Mouse (Mus musculus): ENCODE measurements around the gene Bnip2.

The Bnip2 gene

GRCm38 (mm10) chr9:69989303-69990121 lies at the start of gene Bnip2:
Gene Bnip2 (plus strand): TSS chr9:69989466.
- in situ Hi-C loops (cut with MseI, MboI), result no loop called here

DNA sequence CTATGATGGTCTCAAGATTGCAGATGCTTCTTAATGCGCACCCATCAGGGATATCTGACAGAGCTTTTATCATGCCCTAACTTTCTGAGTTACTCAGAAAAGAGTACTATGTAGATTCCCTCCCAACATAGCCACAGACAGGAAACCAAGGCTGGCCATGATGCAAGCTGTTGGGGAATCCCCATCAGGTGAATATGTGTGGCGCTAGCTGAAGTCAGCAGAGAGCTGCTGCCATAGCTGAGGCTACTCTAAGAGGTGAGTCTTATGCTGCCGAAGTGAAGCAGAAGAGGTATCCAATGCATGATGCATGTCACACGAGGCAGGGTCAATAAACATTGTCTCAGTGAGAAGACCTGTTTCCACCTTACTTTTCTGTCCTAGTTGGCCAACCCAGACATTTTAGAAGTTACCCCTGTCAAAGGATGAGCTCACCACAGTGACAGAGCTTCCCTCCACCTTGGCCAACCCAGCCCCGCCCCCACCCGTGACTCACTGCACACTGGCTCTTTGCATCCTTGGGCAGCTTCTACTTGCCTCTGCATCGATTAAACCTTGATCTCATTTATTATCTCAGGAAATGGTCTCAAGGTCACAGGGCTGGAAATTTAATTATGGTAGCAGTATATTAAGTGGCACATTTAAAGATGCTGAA lies 48.3 kb upstream of the Bnip2 start:
- in situ Hi-C loops (cut with MseI, MboI), result no loop called here

GRCm38 (mm10) chr9:69941556-69941955 lies 47.7 kb upstream of the Bnip2 start:
- in situ Hi-C loops (cut with MseI, MboI), result no loop called here

DNA sequence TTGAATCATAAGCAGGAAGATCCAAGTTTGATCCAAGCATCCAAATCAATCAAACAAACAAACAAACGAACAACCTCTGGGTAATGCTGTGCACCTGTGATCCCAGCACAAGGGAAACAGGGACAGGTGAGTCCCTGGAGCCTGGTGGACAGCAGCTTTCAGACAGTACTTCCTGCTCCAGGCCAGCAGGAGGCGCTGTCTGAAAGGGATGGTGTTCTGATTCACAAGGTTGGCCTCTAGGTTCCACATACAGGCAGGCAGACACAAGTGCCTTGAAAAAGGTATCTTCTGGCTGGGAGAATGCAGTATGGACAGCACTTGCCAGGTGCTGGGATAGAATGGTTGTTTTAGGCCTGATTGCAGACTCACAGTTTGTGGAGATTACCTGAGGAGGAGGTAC lies 40.3 kb upstream of the Bnip2 start:
- in situ Hi-C loops (cut with MseI, MboI), result no loop called here

DNA sequence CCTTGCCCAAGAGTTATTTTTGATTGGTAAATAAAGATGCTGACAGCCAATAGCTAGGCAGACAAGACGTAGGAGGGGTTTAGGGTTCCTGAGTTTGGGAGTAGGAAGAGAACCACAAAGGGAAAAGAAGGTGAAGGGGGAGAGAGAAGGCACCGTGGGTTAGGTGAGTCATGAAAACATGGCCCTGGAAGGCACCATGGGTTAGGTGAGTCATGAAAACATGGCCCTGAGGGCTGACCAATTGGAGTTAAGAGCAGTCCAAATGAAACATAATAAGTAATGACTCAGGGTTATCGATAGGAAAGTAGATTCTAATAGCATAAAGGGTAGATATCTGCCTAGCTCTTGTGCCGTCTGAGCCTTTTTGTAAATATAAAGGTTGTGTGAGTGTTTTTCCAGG lies 39.6 kb upstream of the Bnip2 start:
- in situ Hi-C loops (cut with MseI, MboI), result no loop called here

GRCm38 (mm10) chr9:69961007-69961406 lies 28.3 kb upstream of the Bnip2 start:
- in situ Hi-C loops (cut with MseI, MboI), result no loop called here

- in situ Hi-C loops (cut with MseI, MboI), result no loop called here
Measured at GRCm38 (mm10) chr9:69964370-69964769, 24.9 kb upstream of the Bnip2 start.

- in situ Hi-C loops (cut with MseI, MboI), result no loop called here
Measured at GRCm38 (mm10) chr9:69985526-69985925, 3.7 kb upstream of the Bnip2 start.

DNA sequence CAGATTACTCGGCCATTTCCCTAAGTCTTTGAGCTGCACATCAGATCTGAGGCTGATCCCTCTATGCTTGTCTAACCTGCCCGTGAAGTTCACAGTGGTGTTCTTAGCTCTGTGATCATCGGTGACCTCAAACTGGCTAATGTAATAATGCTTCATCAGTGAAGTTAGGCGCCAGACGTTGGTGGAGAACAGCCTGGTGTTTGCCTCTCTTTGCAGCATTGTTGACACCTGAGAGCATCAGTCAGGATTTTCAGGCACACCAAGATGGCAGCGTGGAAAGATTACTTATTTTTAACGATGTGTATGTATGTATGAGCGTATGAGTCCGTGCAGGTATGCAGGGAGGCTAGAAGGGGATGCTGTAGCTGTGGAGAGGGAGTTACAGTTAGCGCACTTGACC lies 3.2 kb upstream of the Bnip2 start:
- in situ Hi-C loops (cut with MseI, MboI), result no loop called here

DNA sequence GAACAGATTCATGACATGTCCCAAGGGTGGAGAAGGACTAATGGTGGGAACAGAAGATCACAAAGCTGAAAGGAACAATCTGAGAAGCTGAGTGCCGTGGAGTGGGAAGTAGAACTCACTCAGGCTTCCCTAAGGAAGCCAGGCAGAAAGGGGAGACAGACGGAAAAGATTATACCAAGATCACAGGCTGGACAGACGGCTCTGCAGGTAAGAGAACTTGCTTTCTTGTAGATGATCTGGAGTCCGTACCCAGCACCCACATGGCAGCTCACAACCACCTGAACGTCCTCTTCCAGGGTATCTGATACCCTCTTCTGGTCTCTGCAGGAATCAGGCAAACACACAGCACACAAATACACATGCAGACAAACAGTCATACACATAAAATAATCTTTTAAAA lies 2.7 kb upstream of the Bnip2 start:
- in situ Hi-C loops (cut with MseI, MboI), result no loop called here

DNA sequence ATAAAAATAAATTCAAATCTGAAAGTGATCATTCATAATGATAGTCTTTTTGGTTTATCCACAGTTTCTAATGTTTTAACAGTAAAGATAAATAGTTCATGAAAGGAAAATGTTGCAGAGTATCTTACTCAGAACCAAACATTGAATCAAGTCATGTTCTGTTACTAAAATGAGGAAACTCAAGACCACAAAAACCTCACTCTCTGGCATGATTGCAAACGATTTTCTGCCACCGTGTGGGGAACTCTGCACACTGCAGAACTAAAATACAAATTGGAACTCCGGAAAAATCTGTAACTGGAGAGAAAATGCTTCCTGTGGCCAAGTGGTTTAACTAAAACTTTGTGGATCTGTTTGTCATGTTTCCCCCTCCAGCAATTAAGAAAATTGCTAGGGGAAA lies 1.7 kb upstream of the Bnip2 start:
- in situ Hi-C loops (cut with MseI, MboI), result no loop called here

DNA sequence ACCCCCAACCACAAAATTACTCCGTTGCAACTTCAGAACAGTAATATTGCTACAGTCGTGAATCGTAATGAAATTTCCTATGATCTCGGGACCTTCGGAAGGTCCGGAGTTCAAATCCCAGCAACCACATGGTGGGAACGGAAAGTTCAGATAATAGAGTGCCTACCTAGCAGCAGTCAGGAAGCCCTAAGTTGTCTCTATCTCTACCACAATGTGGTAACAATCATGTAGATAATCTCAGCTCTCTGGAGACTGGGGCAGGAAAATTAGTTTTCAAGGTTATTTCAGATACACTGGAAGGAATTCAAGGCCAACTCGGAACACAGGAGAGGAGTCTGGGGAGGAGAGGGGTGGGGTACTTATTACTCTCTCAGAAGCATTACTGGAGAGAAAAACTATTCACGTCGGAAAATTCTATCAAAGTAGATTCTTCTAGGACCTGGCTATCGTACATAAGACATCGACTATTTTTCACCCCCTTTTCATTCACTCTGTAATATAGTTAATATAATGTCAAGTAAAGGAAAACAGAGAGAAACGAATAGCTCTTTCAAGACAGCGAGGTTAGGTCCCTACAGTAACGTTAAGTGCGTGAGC lies 462 bp upstream of the Bnip2 start:
- in situ Hi-C loops (cut with MseI, MboI), result no loop called here

DNA sequence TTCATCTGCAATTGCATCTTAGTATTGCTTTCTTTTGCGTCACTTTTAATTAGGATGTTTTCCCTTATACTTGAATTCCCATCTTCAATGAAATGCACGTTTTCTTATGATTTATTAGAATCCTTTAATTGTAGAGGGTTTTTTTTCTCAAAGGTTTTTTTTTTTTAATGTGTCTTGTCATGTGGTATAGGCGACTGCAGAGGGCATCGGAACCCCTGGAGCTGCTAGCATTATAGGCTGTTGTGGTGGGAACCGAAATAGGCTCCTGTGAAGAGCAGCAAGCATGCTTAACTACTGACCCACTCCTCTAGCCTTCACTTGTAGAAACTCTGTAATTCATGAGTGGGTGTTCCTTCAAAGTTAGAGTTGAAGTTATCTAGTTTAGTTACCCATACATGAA lies 1.1 kb downstream of the Bnip2 start:
- in situ Hi-C loops (cut with MseI, MboI), result no loop called here

GRCm38 (mm10) chr9:69992841-69993277 lies 3.6 kb downstream of the Bnip2 start:
- in situ Hi-C loops (cut with MseI, MboI), result no loop called here

GRCm38 (mm10) chr9:69993479-69993878 lies 4.2 kb downstream of the Bnip2 start:
- in situ Hi-C loops (cut with MseI, MboI), result no loop called here

DNA sequence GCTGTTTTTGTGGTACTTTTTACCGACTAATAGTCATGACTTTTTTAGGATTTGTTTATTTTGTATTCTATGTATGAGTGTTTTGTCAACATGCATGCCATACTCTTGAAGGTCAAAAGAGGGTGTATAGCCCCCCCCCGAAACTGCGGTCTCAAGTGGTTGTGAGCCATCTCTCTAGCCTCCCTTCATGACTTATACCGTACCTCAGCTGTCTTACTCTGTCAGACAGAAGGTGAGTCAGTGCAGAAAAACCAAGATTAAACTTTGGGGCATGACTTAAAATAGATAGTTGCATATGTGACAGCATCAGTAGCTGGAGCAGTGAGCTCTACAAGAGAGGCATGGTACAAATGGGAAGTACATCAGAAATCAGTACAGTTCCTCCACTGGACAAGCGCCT lies 5.3 kb downstream of the Bnip2 start:
- in situ Hi-C loops (cut with MseI, MboI), result no loop called here

DNA sequence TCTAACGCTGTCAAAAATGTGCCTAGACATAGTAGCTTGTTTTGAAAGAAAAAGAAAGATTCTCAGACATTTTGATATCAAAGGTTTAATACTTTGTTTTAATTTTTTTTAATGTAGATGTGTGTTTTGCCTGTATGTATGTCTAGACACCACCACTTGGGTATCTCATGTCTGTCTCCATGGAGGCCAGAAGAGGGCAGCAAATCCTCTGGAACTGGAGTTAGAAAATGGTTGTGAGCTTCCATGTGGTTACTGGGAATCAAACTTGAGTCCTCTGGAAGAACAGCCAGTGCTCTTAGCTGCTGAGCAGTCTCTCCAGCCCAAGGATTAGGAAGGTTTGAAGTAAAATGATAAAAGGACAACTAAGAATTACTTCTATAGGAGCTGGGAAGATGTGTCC lies 10.1 kb downstream of the Bnip2 start:
- in situ Hi-C loops (cut with MseI, MboI), result no loop called here

- in situ Hi-C loops (cut with MseI, MboI), result no loop called here
Measured at GRCm38 (mm10) chr9:70003516-70003915, 14.2 kb downstream of the Bnip2 start.

DNA sequence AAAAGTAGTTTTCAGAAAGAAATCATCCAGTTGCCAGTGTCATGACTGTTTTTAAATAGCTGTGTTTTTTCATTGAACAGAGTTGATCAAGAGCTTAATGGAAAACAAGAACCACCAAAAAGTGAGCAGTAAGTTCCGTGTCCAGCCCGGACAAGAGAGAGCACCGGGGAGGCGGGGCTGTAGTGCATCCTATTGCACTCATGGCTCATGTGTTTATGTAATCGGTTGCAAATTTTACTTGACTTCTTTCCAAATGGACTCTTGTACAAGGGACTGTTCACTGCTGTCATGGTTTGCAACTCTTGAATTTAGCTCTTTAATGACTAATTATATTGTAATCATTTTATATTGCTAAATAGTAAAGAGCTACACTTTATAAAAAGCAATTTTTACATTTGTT lies 17.7 kb downstream of the Bnip2 start:
- in situ Hi-C loops (cut with MseI, MboI), result no loop called here

DNA sequence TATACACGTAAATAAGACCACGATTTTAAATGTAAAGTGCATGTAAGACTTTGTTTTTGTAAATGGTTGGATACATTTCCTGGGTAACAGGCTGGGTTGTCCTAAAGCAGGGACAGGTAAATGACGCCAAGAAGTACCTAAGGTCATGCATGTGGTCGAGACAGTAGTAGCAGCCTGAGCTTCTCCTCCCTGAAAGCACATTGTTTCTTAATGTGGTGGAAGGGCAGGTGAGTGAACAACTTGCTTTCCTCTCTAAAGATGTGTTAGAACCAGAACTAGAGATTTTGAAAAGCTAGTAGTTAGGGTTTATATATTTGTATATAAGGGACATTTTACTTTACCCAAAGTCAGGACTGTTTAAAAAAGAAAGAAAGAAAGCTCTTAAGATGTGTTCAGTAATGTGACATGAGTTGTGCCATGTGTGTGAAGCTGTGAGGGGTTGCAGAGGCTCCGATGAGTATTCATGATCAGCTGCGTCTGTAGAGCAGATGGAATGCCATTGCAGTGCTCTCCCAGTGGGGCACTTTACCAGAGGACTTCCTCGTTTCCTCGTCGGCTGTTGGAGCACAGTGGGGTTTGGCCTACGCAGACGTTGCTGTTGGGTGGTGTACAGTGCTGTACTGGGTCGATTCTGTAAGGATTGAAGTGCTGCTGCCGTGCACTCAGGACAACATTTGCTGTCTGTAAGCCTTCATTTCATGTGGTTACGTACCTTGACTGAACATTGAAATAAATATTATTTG lies 18.4 kb downstream of the Bnip2 start:
- in situ Hi-C loops (cut with MseI, MboI), result no loop called here

GRCm38 (mm10) chr9:70009754-70010304 lies 20.6 kb downstream of the Bnip2 start:
- in situ Hi-C loops (cut with MseI, MboI), result no loop called here
